Mouse (Mus musculus) heart, postnatal 4 days (tissue): ENCODE results near the gene Mcpt2. TPM values are rescaled to one million over a fixed set of nuclear protein-coding genes. Genes with fewer than 3 reads are reported as not detected.
"Not testable (repeated sequence)": the region's sequence is repeated elsewhere in the genome, so short reads cannot be mapped to it uniquely, and the experiment has no call there.

Source experiments
- DNase-seq: peaks from one replicate; pipeline ENCODE4 v3.0.0; 2021
- microRNA-seq, 2 experiments: library from miRNA; unstranded; fragments of <30 nt; microRNA quantifications; one replicate each; pipeline ENCODE4 v1.2.0; 2021 to 2022
- total RNA-seq, 2 experiments: library from RNA; stranded (reverse); gene quantifications; 2 replicates each; pipeline ENCODE4 v1.2.3; 2021

The Mcpt2 gene
- under 1 TPM; 0.43 TPM for total RNA-seq

- DNase-seq = not testable (repeated sequence)
Measured at GRCm38 (mm10) chr14:56041792-56042191, at the start of gene Mcpt2. Gene Mcpt2 (plus strand): TSS chr14:56042041.

GRCm38 (mm10) chr14:56013147-56013546 is 28.7 kb upstream of the Mcpt2 start:
- DNase-seq = no peak

- no peak for DNase-seq
Measured at GRCm38 (mm10) chr14:56013924-56014323, 27.9 kb upstream of the Mcpt2 start.

- DNase-seq = not testable (repeated sequence)
Measured at GRCm38 (mm10) chr14:56017671-56018070, 24.2 kb upstream of the Mcpt2 start, which contains the start of gene Mcpt1. Gene Mcpt1 (plus strand): TSS chr14:56017971.

GRCm38 (mm10) chr14:56019446-56019845 is 22.4 kb upstream of the Mcpt2 start:
- no peak for DNase-seq

GRCm38 (mm10) chr14:56021305-56021704 is 20.5 kb upstream of the Mcpt2 start:
- not testable (repeated sequence) for DNase-seq

GRCm38 (mm10) chr14:56030395-56030794 is 11.4 kb upstream of the Mcpt2 start, which contains the start of gene Mcpt9:
Gene Mcpt9 (minus strand): TSS chr14:56030495.
- not testable (repeated sequence) for DNase-seq

- no peak for DNase-seq
Measured at GRCm38 (mm10) chr14:56034433-56034832, 7.4 kb upstream of the Mcpt2 start.

- no peak for DNase-seq
Measured at GRCm38 (mm10) chr14:56055408-56055807, 13.6 kb downstream of the Mcpt2 start.

GRCm38 (mm10) chr14:56057722-56058121 is 15.9 kb downstream of the Mcpt2 start:
- DNase-seq = no peak

GRCm38 (mm10) chr14:56062213-56062612 is 20.4 kb downstream of the Mcpt2 start, which contains the start of gene Mcpt4:
Gene Mcpt4 (minus strand): TSS chr14:56062313.
- not testable (repeated sequence) for DNase-seq

- DNase-seq = no peak
Measured at GRCm38 (mm10) chr14:56082016-56082415, 40.2 kb downstream of the Mcpt2 start.

- no peak for DNase-seq
Measured at GRCm38 (mm10) chr14:56085167-56085566, 43.3 kb downstream of the Mcpt2 start, which contains the start of gene Mcpt8. Gene Mcpt8 (minus strand): TSS chr14:56085273.

- no peak for DNase-seq
Measured at GRCm38 (mm10) chr14:56086711-56087110, 44.9 kb downstream of the Mcpt2 start.

- no peak for DNase-seq
Measured at GRCm38 (mm10) chr14:56093353-56093752, 51.5 kb downstream of the Mcpt2 start.

Small RNA genes within 50 kb of the gene (microRNA-seq; reads per million reads assigned to microRNA genes)
- 0 reads per million in 2 experiments for gene Mir6949

Other genes with a start within 250 kb of the Mcpt2 start
- 10 to 100 TPM; 12.7 to 13.3 TPM for gene Nfatc4, start 218.9 kb upstream of the Mcpt2 start, total RNA-seq
- 10 to 100 TPM; 36.0 to 36.3 TPM for gene Nynrin, start 188.0 kb upstream of the Mcpt2 start, total RNA-seq
- gene Cbln3, start 157.6 kb upstream of the Mcpt2 start, total RNA-seq = under 1 TPM; 0.62 to 0.65 TPM
- gene Khnyn, start 157.1 kb upstream of the Mcpt2 start, total RNA-seq = 10 to 100 TPM; 11.6 to 12.0 TPM
- 10 to 100 TPM; 57.0 to 61.3 TPM for gene Sdr39u1, start 141.7 kb upstream of the Mcpt2 start, total RNA-seq
- 10 to 100 TPM; 10.1 to 12.1 TPM for gene Cma1, start 97.4 kb upstream of the Mcpt2 start, total RNA-seq
- under 1 TPM; 0.33 to 0.43 TPM for gene Cma2, start 91.1 kb upstream of the Mcpt2 start, total RNA-seq
- not detected for gene Mcpt1, start 24.1 kb upstream of the Mcpt2 start, total RNA-seq
- not detected for gene Mcpt9, start 11.5 kb upstream of the Mcpt2 start, total RNA-seq
- gene Mcpt4, start 20.3 kb downstream of the Mcpt2 start, total RNA-seq = 1 to 10 TPM; 3.0 to 3.8 TPM
- gene Mcpt8, start 43.2 kb downstream of the Mcpt2 start, total RNA-seq = not detected
- not detected for gene Ctsg, start 60.5 kb downstream of the Mcpt2 start, total RNA-seq
- not detected for gene Gzme, start 78.6 kb downstream of the Mcpt2 start, total RNA-seq
- gene Gzmd, start 90.6 kb downstream of the Mcpt2 start, total RNA-seq = not detected
- gene Gzmg, start 117.5 kb downstream of the Mcpt2 start, total RNA-seq = not detected
- not detected for gene Gzmn, start 132.6 kb downstream of the Mcpt2 start, total RNA-seq
- not detected for gene Gzmf, start 169.4 kb downstream of the Mcpt2 start, total RNA-seq
- gene Gzmc, start 192.6 kb downstream of the Mcpt2 start, total RNA-seq = not detected
- gene Gzmb, start 220.2 kb downstream of the Mcpt2 start, total RNA-seq = not detected